Mouse (Mus musculus): ENCODE data around the gene Cpne8.
A peak's percentile ranks its signal among the peaks of the same experiment; 100 is the strongest.
"Not testable (repeated sequence)": the region's sequence is repeated elsewhere in the genome, so short reads cannot be mapped to it uniquely, and the experiment has no call there.

The Cpne8 gene

GRCm38 (mm10) chr15:90678985-90679759 is at the start of gene Cpne8:
Gene Cpne8 (minus strand): TSS chr15:90679432.
- DNase-seq: peak; percentile 7

GRCm38 (mm10) chr15:90717717-90718116 is 38.5 kb upstream of the Cpne8 start:
- no peak for DNase-seq

DNA sequence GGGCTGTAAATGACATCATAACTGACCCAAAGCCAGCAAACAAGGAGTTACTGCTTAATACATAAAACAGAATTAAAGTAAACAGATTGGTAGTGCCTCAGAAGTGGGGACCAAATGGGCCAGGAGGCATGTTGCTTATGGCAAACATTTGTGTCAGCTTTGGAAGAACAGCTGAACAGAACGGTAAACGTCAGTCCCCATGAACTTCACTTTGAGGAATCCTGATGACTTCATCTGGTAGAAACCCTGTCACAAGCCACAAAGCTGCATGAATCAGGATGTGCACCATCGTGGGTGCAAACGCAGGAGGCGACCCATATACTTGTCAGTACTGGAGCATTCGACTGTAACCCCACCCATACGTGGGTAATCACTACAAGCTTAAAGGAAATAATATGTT is 30.1 kb upstream of the Cpne8 start:
- no peak for DNase-seq

DNA sequence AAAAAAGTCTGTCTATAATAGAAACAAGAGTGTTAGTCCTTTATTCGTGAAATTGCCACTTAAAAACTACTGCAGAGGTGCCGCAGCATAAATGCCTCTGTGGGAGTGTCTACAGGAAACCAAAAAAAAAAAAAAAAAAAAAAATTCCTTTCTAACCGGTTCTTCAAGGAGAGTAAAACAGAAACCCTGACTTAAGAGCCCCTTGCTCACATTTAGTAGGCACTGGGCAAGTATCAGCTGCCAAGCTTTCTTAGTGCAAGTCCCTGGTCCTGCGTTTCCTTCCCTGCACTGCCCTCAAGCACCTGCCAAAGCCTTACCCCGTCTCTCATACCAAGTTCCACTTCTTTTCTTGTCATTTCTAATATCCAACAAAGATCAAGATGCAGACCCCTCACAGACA is 25.1 kb upstream of the Cpne8 start:
- no peak for DNase-seq

- no peak for DNase-seq
These were observed 24.4 kb upstream of the Cpne8 start for GRCm38 (mm10) chr15:90703502-90704232.

DNA sequence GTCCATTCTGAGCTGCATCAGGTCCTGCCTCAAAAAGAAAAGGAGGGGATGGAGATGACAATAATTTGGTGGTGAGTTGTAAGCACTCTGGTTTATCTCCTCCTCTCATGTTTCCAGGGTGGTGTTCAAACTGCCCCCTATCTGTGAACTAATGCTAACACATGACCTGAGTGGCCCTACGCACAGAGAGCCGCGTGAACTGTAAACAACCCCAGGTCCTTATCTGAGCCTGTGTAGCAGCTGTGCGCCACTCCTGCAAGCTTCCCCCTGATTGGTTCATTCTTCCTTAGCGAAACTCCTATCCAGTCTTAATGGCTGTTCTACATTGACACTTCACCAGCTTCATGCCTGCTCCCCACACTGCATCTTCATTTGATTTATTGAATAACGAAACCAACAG is 7.5 kb upstream of the Cpne8 start:
- no peak for DNase-seq

DNA sequence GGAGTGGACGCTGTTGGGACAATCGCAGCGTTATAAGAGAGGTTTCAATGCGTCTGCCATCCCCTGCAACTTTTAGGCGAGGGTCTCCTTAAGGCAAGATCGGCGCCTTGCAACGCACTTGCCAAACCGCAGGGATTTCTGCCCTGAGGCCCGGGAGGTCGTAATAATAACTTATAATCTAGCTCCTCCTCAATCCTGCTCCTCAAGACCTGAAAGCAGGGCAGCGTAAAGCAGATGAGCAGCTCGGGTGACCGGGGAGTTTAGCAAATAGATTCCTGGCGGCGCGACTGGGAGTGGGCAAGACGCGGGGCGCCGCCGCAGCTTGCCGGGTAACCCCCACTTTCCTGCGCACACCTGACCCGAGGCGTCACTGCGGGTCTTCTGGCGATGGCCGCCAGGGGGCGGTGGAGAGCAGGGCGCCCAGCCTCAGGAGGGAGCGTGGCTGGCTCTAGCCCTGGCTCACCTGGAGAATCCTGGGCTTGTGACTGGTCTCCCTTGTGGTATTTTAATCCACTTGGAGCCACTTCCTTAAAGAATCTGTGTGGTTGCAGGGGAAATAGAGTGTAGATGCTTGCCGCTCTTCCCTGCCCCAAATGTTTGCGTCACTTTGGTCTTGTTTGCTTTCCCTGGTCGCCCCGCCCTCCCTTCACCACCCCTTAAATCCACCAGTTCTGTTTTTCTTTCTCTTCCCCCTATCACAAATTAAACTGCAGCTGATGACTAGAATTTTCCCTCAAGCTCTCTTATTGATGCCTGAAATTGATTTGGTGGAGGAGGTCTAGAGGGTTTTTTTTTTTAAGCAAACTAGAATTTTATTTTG is 738 bp upstream of the Cpne8 start:
- DNase-seq: peak; percentile 3

DNA sequence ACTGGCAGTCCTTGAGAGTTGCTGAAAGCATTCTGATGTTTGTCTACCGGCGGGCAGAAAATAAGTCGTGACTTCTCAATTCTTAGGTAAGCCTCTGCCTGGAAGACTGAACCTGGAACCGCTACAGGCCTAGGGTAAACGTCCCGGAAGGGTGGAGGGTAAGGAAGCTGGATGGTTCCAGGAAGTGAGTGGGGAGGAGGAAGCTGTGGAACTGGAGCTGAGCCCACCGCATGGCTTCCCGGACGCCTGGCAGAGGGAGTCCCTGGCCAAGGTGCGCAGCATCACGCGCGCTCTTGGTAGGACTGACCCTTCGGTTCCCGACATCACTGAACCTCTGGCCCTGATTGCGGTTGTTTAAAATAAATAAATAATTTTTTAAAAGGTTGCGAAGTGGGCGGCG is 744 bp downstream of the Cpne8 start:
- DNase-seq: no peak

GRCm38 (mm10) chr15:90669494-90669893 is 9.7 kb downstream of the Cpne8 start:
- DNase-seq: no peak

DNA sequence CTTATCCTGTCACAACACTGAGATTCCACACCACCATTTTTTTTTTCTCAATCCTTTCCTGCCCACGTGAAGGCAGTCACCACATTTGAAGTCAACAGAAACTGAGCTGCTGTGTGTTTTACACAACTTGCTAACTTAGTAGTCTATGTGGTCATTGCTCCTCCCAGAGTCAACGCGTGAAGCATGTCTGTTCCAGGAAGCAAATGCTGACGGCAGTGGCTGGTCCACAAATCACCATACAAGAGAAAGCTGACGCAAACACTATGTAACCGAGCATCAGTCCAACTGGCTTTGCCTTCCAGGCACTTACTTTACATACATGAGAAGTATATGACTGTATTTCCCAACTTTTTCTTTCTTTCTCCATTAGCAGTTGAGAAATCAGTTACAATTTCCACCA is 12.3 kb downstream of the Cpne8 start:
- DNase-seq: no peak

GRCm38 (mm10) chr15:90664615-90665014 is 14.6 kb downstream of the Cpne8 start:
- no peak for DNase-seq

- no peak for DNase-seq
These were observed 15.6 kb downstream of the Cpne8 start for GRCm38 (mm10) chr15:90663631-90664030.

GRCm38 (mm10) chr15:90660723-90661122 is 18.5 kb downstream of the Cpne8 start:
- DNase-seq: no peak

GRCm38 (mm10) chr15:90658053-90658452 is 21.2 kb downstream of the Cpne8 start:
- no peak for DNase-seq

GRCm38 (mm10) chr15:90656521-90656920 is 22.7 kb downstream of the Cpne8 start:
- DNase-seq: no peak

- DNase-seq: no peak
These were observed 32.1 kb downstream of the Cpne8 start for GRCm38 (mm10) chr15:90647011-90647577.

DNA sequence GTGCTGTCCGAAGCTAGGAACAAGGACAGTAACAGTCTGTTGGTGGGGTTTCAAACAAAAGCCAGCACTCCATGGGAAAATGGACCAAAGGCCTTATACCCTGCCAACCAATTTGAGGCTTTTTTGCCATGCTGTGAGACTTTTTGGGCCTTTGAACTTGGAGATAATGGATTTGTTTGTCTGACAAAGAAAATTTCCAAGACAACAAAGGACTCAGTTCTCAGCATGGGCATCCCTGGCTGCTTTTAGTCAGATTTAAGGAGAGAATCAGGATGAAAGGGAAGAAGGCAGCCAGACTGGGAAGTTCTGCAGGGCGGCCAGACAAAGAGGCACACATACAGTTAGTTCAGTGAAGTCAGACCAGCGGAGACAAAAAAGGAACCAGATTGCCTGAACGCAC is 32.9 kb downstream of the Cpne8 start:
- no peak for DNase-seq

GRCm38 (mm10) chr15:90645828-90646227 is 33.4 kb downstream of the Cpne8 start:
- DNase-seq: no peak

GRCm38 (mm10) chr15:90624201-90624600 is 55.0 kb downstream of the Cpne8 start:
- DNase-seq: no peak

GRCm38 (mm10) chr15:90622005-90622404 is 57.2 kb downstream of the Cpne8 start:
- DNase-seq: no peak

- DNase-seq: no peak
These were observed 59.5 kb downstream of the Cpne8 start for GRCm38 (mm10) chr15:90619736-90620135.

GRCm38 (mm10) chr15:90616116-90616798 is 63.0 kb downstream of the Cpne8 start:
- DNase-seq: no peak

DNA sequence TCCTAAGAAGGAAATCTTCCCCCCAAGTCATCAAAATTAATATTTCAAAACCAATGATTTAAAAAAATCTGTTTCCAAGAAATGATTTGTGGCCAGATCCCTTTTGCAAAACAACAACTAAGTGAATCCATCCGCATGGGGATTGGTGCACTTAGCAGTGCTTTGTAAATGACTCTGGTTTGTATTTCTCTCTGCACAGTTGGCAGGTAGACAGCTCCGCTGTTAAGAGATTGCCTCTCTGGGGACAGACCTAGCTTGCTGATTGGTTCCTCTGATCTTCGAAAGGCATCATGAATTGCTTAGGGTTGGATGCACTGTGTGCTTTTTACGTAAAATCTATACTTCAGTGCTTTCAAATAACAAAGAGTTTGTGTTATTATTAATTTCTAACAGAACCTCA is 68.5 kb downstream of the Cpne8 start:
- DNase-seq: not testable (repeated sequence)
